In the genomic region with DNA sequence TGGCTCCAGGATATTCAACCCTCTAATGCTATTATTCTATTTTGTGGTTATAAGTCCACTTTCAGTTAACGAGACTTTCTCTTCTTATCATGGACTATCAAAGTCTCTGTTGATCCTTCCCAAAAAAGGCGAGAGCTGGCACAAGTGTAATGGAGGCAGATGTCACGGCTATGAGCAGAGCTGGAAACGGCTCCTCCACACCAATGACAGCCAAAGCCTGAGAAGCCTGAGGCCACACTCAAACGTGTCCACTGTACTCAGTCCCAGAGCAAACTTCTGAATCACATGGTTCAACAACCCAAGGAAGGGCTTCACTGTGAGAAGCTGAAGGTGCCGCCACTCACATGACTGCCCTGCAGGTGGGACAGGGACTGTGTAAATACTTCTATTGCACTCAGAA, we compare ENCODE assay signal across 18 mouse cellular contexts. TPM values are rescaled to one million over a fixed set of nuclear protein-coding genes. Genes with fewer than 3 reads are reported as not detected.
DNase-seq lines count a peak whose midpoint lies in the region; ATAC-seq and TF ChIP-seq lines count a peak whose summit lies in the region.
"Had no signal": no experiment of that assay in that cellular context is flagged by ENCODE, and none has a peak within 500 bp of the region (broad histone marks: within the 10 kb centered on the region; RNA-seq: fewer than 3 reads in every experiment).

No protein-coding gene starts in this region.

- 0 out of 2 replicates have a peak, but pooled peaks cover 1% of the 10 kb centered on the region for H3K36me3 ChIP-seq in liver, adult 2 months (ENCODE audit: control insufficient read depth, insufficient read depth, low read length)
- peaks cover 15% of the 10 kb centered on the region for H3K36me3 ChIP-seq in liver, postnatal 0 days (replicated peaks; ENCODE audit: insufficient read depth, low read length)
- H3K36me3 ChIP-seq: forebrain, embryonic 12.5 days had no signal

- ATAC-seq in liver, postnatal 0 days, result no peak
- ATAC-seq: forebrain, embryonic 14.5 days; forebrain, embryonic 16.5 days had no signal

- H3K27ac ChIP-seq in liver, adult 2 months (replicated peaks; ENCODE audit: insufficient read depth, low read depth, low read length), result no peak overlapping the region
- no peak overlapping the region for H3K27ac ChIP-seq in liver, postnatal 0 days (ENCODE audit: low read depth)
- H3K27ac ChIP-seq: embryonic facial prominence, embryonic 13.5 days; embryonic facial prominence, embryonic 15.5 days; forebrain, embryonic 10.5 days; forebrain, embryonic 12.5 days had no signal

- WGBS in liver, adult 2 months, result 51% methylated on average over 6 of the region's 6 CpGs
- 78% methylated on average over 6 of the region's 6 CpGs for WGBS in liver, postnatal 0 days (ENCODE audit: insufficient replicate concordance)

- H3K4me2 ChIP-seq in liver, postnatal 0 days (ENCODE audit: low read depth, low read length), result no peak overlapping the region
- H3K4me2 ChIP-seq: embryonic facial prominence, embryonic 13.5 days; embryonic facial prominence, embryonic 15.5 days; forebrain, embryonic 12.5 days had no signal

- TF ChIP-seq CTCF in liver, adult 2 months (IDR thresholded peaks at IDR 0.05; ENCODE audit: low read depth, low read length), result no peak
- no peak for TF ChIP-seq CTCF in liver, postnatal 0 days (IDR thresholded peaks at IDR 0.05; ENCODE audit: low read depth)

- no peak for TF ChIP-seq POLR2A in liver, adult 2 months (IDR thresholded peaks at IDR 0.05; ENCODE audit: extremely low read depth, insufficient read depth, low read length)

- no peaks in the 10 kb centered on the region for H3K27me3 ChIP-seq in liver, adult 2 months (ENCODE audit: control insufficient read depth, insufficient read depth, low read length)
- no peaks in the 10 kb centered on the region for H3K27me3 ChIP-seq in liver, postnatal 0 days (ENCODE audit: insufficient read depth, low read length)
- H3K27me3 ChIP-seq: embryonic facial prominence, embryonic 13.5 days; embryonic facial prominence, embryonic 15.5 days; forebrain, embryonic 12.5 days had no signal

- H3K4me1 ChIP-seq in liver, adult 2 months (ENCODE audit: control insufficient read depth, insufficient read depth, low read length), result peaks cover 3% of the 10 kb centered on the region
- no peaks in the 10 kb centered on the region; the same call in 1 of the 2 replicates for H3K4me1 ChIP-seq in liver, postnatal 0 days (ENCODE audit: insufficient read depth)
- H3K4me1 ChIP-seq: embryonic facial prominence, embryonic 15.5 days; forebrain, embryonic 10.5 days; forebrain, embryonic 12.5 days had no signal

- no peaks in the 10 kb centered on the region for H3K79me2 ChIP-seq in liver, adult 2 months (ENCODE audit: control insufficient read depth, insufficient read depth, low read length)

- H3K9ac ChIP-seq in liver, adult 2 months (ENCODE audit: low read depth, low read length), result no peak overlapping the region
- H3K9ac ChIP-seq in liver, postnatal 0 days (replicated peaks), result no peak overlapping the region
- H3K9ac ChIP-seq: embryonic facial prominence, embryonic 13.5 days; embryonic facial prominence, embryonic 15.5 days; forebrain, embryonic 12.5 days had no signal

- no peak for TF ChIP-seq EP300 in liver, postnatal 0 days (IDR thresholded peaks at IDR 0.05; ENCODE audit: low read depth)

- DNase-seq in cerebellum, postnatal 14 days, result peak; percentile 48 to 55
- no peak for DNase-seq in cerebellum, adult 9-11 months
- DNase-seq in heart, adult 11 months, result peak; percentile 73
- no peak for DNase-seq in heart, adult 8-10 months (ENCODE audit: low spot score)
- DNase-seq in liver, adult 2 months (ENCODE audit: extremely low read depth, low read depth, low spot score), result peak; percentile 70
- no peak for DNase-seq in liver, postnatal 0 days
- DNase-seq: adrenal gland, adult 2 months; adrenal gland, postnatal 10 days; adrenal gland, postnatal 25 days; cerebellum, adult 11-12 months; embryo, embryonic 11 days had no signal

- H3K4me3 ChIP-seq in liver, adult 2 months (ENCODE audit: insufficient read depth, low read depth, low read length), result no peak overlapping the region
- no peak overlapping the region for H3K4me3 ChIP-seq in liver, postnatal 0 days (ENCODE audit: low read depth, low read length)
- H3K4me3 ChIP-seq: embryonic facial prominence, embryonic 13.5 days; embryonic facial prominence, embryonic 15.5 days; erythroblast, embryonic 14.5 days; forebrain, embryonic 10.5 days; forebrain, embryonic 12.5 days had no signal

- H3K9me3 ChIP-seq in liver, postnatal 0 days (ENCODE audit: low read length), result no peaks in the 10 kb centered on the region
- H3K9me3 ChIP-seq: embryonic facial prominence, embryonic 13.5 days; embryonic facial prominence, embryonic 15.5 days; forebrain, embryonic 10.5 days; forebrain, embryonic 12.5 days had no signal

RNA-seq across cellular contexts. Expression of gene Agtpbp1, which starts 51.7 kb away (rescaled TPM):
- total RNA-seq in heart, adult 8-10 months (2022), result 100 to 1,000 TPM; 109 to 172 (median 146) TPM
- total RNA-seq in liver, adult 2 months (2014; rRNA removed), result 10.0 and 10.5 TPM in 2 replicates
- polyA plus RNA-seq in liver, adult 2 months (2012; rRNA removed), result 1.9 TPM in 2 replicates
- 5.4 and 6.4 TPM in 2 replicates for polyA plus RNA-seq in liver, postnatal 0 days (2015; fragmentation: Nextera tagmentation; extraction: Ambion mirVana)

RNA-seq across cellular contexts. Expression of gene Naa35, which starts 51.7 kb away (rescaled TPM):
- total RNA-seq in heart, adult 8-10 months (2022), result 10 to 100 TPM; 77.4 to 98.8 (median 91.4) TPM
- 27.7 and 32.3 TPM in 2 replicates for total RNA-seq in liver, adult 2 months (2014; rRNA removed)
- polyA plus RNA-seq in liver, adult 2 months (2012; rRNA removed), result 21.8 and 29.1 TPM in 2 replicates
- 22.9 and 32.5 TPM in 2 replicates for polyA plus RNA-seq in liver, postnatal 0 days (2015; fragmentation: Nextera tagmentation; extraction: Ambion mirVana)

Comparison
In these comparisons a context has a peak if more than half of its experiments do, and no peak if none do; other contexts are left out.
1. DNase-seq: peak in cerebellum, postnatal 14 days (2 of 2), heart, adult 11 months (single experiment) and liver, adult 2 months (single experiment); none in cerebellum, adult 9-11 months (single experiment), heart, adult 8-10 months (single experiment) and liver, postnatal 0 days (single experiment).